In genomic region chr1:34766899-34767298, GRCm38 (mm10) we compare ENCODE assay signal across 21 mouse cellular contexts.
DNase-seq lines count a peak whose midpoint lies in the region; ATAC-seq lines count a peak whose summit lies in the region.
"Had no signal": no experiment of that assay in that cellular context is flagged by ENCODE, and none has a peak within 500 bp of the region (broad histone marks: within the 10 kb centered on the region; RNA-seq: fewer than 3 reads in every experiment).

No protein-coding gene starts in this region.

- H3K9ac ChIP-seq in midbrain, embryonic 13.5 days (replicated peaks): no peak overlapping the region
- H3K9ac ChIP-seq: hindbrain, embryonic 14.5 days; limb, embryonic 15.5 days; liver, postnatal 0 days; midbrain, embryonic 15.5 days; stomach, embryonic 15.5 days had no signal

- ATAC-seq in midbrain, embryonic 13.5 days: no peak
- ATAC-seq: forebrain, embryonic 16.5 days; intestine, postnatal 0 days; liver, postnatal 0 days; midbrain, embryonic 15.5 days had no signal

- intact Hi-C loops in heart, postnatal 10 days (cut with DNase I): no loop called here
- intact Hi-C loops in left cerebral cortex, postnatal 4 days (cut with DNase I): no loop called here

- no peak overlapping the region for H3K27ac ChIP-seq in midbrain, embryonic 13.5 days
- H3K27ac ChIP-seq: heart, embryonic 10.5 days; hindbrain, embryonic 14.5 days; limb, embryonic 15.5 days; midbrain, embryonic 15.5 days; stomach, embryonic 15.5 days had no signal

- H3K27me3 ChIP-seq in midbrain, embryonic 13.5 days: no peaks in the 10 kb centered on the region
- H3K27me3 ChIP-seq: limb, embryonic 15.5 days; midbrain, embryonic 15.5 days; stomach, embryonic 15.5 days had no signal

- WGBS in midbrain, embryonic 13.5 days: 63% methylated on average over 1 of the region's 1 CpGs

- DNase-seq in heart, postnatal 10 days: peak; percentile 11 to 23
- no peak for DNase-seq in heart, adult 11 months
- peak; percentile 20 for DNase-seq in ovary, postnatal 36 days (ENCODE audit: low spot score)
- no peak for DNase-seq in ovary, postnatal 10 days (ENCODE audit: low spot score)
- peak; percentile 88 for DNase-seq in cerebellum, adult 9-11 months
- DNase-seq in left cerebral cortex, postnatal 4 days: no peak
- DNase-seq: B cell, adult 2 months; gastrocnemius, postnatal 36 days; liver, postnatal 0 days; lung, postnatal 10 days; retina, postnatal 1 day; thymus, adult 18-20 months had no signal

- no peak overlapping the region for H3K4me3 ChIP-seq in midbrain, embryonic 13.5 days (replicated peaks)
- H3K4me3 ChIP-seq: heart, embryonic 10.5 days; limb, embryonic 15.5 days; midbrain, embryonic 15.5 days; myocyte; stomach, embryonic 15.5 days had no signal

- H3K4me2 ChIP-seq in midbrain, embryonic 13.5 days (replicated peaks): no peak overlapping the region
- H3K4me2 ChIP-seq: hindbrain, embryonic 14.5 days; limb, embryonic 15.5 days; midbrain, embryonic 15.5 days; stomach, embryonic 15.5 days had no signal

- H3K36me3 ChIP-seq in midbrain, embryonic 13.5 days: no peaks in the 10 kb centered on the region
- H3K36me3 ChIP-seq: heart, embryonic 10.5 days; limb, embryonic 15.5 days; midbrain, embryonic 15.5 days; stomach, embryonic 15.5 days had no signal

- H3K9me3 ChIP-seq in midbrain, embryonic 13.5 days: no peaks in the 10 kb centered on the region
- H3K9me3 ChIP-seq: heart, embryonic 10.5 days; limb, embryonic 15.5 days; midbrain, embryonic 15.5 days; stomach, embryonic 15.5 days had no signal

- 0 out of 2 replicates have a peak, but pooled peaks cover 3% of the 10 kb centered on the region for H3K4me1 ChIP-seq in midbrain, embryonic 13.5 days (replicated peaks)
- H3K4me1 ChIP-seq: limb, embryonic 15.5 days; midbrain, embryonic 15.5 days; stomach, embryonic 15.5 days had no signal

Comparison
In these comparisons a context has a peak if more than half of its experiments do, and no peak if none do; other contexts are left out.
1. DNase-seq: peak in heart, postnatal 10 days (2 of 2), ovary, postnatal 36 days (single experiment) and cerebellum, adult 9-11 months (single experiment); none in heart, adult 11 months (single experiment), ovary, postnatal 10 days (single experiment) and left cerebral cortex, postnatal 4 days (single experiment).